Mouse (Mus musculus): ENCODE data around the gene Dbi. TPM values are rescaled to one million over a fixed set of nuclear protein-coding genes. Genes with fewer than 3 reads are reported as not detected.

The Dbi gene
- polyA plus RNA-seq, 1 experiment, result 698 TPM

- H3K36me3 ChIP-seq (ENCODE audit: control insufficient read depth, insufficient read depth), result no peaks in the 10 kb centered on the region
- H3K27me3 ChIP-seq (ENCODE audit: control insufficient read depth, insufficient read depth, insufficient read length), result no peaks in the 10 kb centered on the region
- H3K4me2 ChIP-seq (ENCODE audit: low read depth), result no peak overlapping the region
- TF ChIP-seq POLR2A (IDR thresholded peaks at IDR 0.05; ENCODE audit: insufficient read length, low read depth) (no peak), TCF3 (IDR thresholded peaks at IDR 0.05; ENCODE audit: insufficient read length, low read depth) (no peak), MYOD1 (IDR thresholded peaks at IDR 0.05; ENCODE audit: control insufficient read depth in 1 of 3, insufficient read length in 2 of 3, low read depth in 2 of 3) (no peak), MYOG (IDR thresholded peaks at IDR 0.05; ENCODE audit: control insufficient read depth in 1 of 3, insufficient read depth in 1 of 3, insufficient read length in 2 of 3, low read depth in 2 of 3) (no peak), E2F4 (IDR thresholded peaks at IDR 0.05; ENCODE audit: insufficient read depth) (no peak)
- H3K79me2 ChIP-seq (ENCODE audit: control insufficient read depth, insufficient read depth), result no peaks in the 10 kb centered on the region
- no peak overlapping the region for H3K4me3 ChIP-seq
- no peak overlapping the region for H3ac ChIP-seq (ENCODE audit: control insufficient read depth, insufficient read length)
Measured at GRCm38 (mm10) chr1:120085696-120086095, 35.2 kb downstream of the Dbi start.

GRCm38 (mm10) chr1:120083921-120084517 lies 36.9 kb downstream of the Dbi start:
- Histone ChIP-seq H3K4me3 (no peak overlapping the region), H3ac (ENCODE audit: control insufficient read depth, insufficient read length) (no peak overlapping the region), H3K79me2 (ENCODE audit: control insufficient read depth, insufficient read depth) (no peaks in the 10 kb centered on the region), H3K4me2 (ENCODE audit: low read depth) (peak overlapping the region; percentile 43), H3K27me3 (ENCODE audit: control insufficient read depth, insufficient read depth, insufficient read length) (no peaks in the 10 kb centered on the region), H3K36me3 (ENCODE audit: control insufficient read depth, insufficient read depth) (no peaks in the 10 kb centered on the region)
- no peak for TF ChIP-seq POLR2AphosphoS2 (IDR thresholded peaks at IDR 0.05; ENCODE audit: insufficient read length, low read depth)
- TF ChIP-seq TCF3 (IDR thresholded peaks at IDR 0.05; ENCODE audit: insufficient read length, low read depth), result no peak

DNA sequence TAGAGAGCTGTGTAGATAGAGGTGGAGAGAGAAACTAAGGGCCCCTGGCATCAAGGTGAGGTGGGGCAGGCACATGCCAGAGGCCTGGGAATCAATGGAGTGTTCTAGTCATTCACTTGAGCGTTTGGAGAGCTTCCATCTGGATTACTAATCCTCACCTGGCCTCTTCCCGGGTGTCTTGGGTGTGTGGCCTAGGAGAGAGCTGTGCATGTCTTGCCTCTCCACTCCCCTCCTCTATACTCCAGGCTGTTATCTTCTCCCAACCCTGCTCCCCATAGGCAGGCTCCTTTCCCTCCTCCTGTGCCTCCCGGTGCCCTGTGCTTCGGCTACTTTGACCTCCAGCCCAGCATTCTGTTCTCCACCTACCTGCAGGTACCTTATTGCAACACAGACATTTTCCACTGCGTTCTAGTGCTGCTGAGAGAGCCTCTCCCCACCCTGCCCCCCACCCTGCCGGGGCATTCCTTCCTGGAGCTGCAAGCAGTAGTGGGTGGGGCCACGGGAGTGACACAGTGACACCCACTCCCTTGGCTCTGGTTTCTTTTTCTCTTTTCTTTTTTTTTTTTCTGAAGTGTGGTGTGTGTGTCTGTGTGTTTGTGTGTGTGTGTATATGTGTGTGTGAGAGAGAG lies 37.8 kb downstream of the Dbi start:
- H3K4me2 ChIP-seq (ENCODE audit: low read depth), result peak overlapping the region; percentile 43
- H3ac ChIP-seq (ENCODE audit: control insufficient read depth, insufficient read length), result no peak overlapping the region
- H3K27me3 ChIP-seq (ENCODE audit: control insufficient read depth, insufficient read depth, insufficient read length), result no peaks in the 10 kb centered on the region
- H3K36me3 ChIP-seq (ENCODE audit: control insufficient read depth, insufficient read depth), result no peaks in the 10 kb centered on the region
- H3K79me2 ChIP-seq (ENCODE audit: control insufficient read depth, insufficient read depth), result no peaks in the 10 kb centered on the region
- H3K4me3 ChIP-seq, result no peak overlapping the region
- TF ChIP-seq USF1 (IDR thresholded peaks at IDR 0.05; ENCODE audit: low read depth), result no peak

GRCm38 (mm10) chr1:120080632-120081031 lies 40.2 kb downstream of the Dbi start:
- no peaks in the 10 kb centered on the region for H3K36me3 ChIP-seq (ENCODE audit: control insufficient read depth, insufficient read depth)
- H3K4me2 ChIP-seq (ENCODE audit: low read depth), result no peak overlapping the region
- TF ChIP-seq MYOD1 (IDR thresholded peaks at IDR 0.05; ENCODE audit: control insufficient read depth in 1 of 3, insufficient read length in 2 of 3, low read depth in 2 of 3), result peak; percentile 61 to 79 (median 77)
- TF ChIP-seq TCF12 (IDR thresholded peaks at IDR 0.05; ENCODE audit: insufficient read depth, poor library complexity, severe bottlenecking), result no peak
- no peaks in the 10 kb centered on the region for H3K27me3 ChIP-seq (ENCODE audit: control insufficient read depth, insufficient read depth, insufficient read length)
- no peak overlapping the region for H3ac ChIP-seq (ENCODE audit: control insufficient read depth, insufficient read length)
- no peak overlapping the region for H3K4me3 ChIP-seq
- no peaks in the 10 kb centered on the region for H3K79me2 ChIP-seq (ENCODE audit: control insufficient read depth, insufficient read depth)

DNA sequence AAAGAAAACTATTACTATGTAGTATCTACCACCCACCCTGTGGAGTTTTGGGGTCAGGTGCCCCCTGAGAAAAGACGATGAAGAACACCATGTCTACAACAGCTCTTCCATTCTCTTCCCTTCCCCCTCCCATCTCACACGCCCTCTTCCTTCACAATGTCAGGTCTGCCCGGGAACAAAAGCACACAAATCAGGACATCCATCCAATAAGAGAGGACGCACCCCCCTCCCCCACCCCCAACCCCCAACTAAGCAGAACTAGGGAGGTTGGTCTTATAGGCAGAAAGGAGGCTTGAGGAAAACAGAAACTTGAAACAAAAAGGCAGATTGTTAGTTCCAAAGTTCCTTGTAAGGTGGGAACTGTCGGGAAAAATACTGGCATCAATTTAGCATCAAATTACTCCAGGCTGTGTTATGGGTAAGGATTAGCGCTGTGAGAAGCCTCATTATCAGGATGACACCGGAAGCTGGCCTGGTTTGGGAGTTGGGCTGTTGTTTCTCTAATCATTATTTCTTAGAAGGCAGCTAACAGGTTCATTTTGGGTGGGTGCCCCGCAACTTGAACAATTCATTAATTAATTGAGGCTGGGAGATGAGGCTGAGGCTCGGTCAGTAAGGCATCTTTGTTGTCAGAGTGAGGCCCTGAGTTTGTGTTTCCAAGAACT lies 43.0 kb downstream of the Dbi start:
- no peak overlapping the region for H3K4me2 ChIP-seq (ENCODE audit: low read depth)
- no peaks in the 10 kb centered on the region for H3K27me3 ChIP-seq (ENCODE audit: control insufficient read depth, insufficient read depth, insufficient read length)
- H3K79me2 ChIP-seq (ENCODE audit: control insufficient read depth, insufficient read depth), result no peaks in the 10 kb centered on the region
- no peaks in the 10 kb centered on the region for H3K36me3 ChIP-seq (ENCODE audit: control insufficient read depth, insufficient read depth)
- H3K4me3 ChIP-seq, result no peak overlapping the region
- no peak for TF ChIP-seq USF1 (IDR thresholded peaks at IDR 0.05; ENCODE audit: low read depth)
- no peak for TF ChIP-seq CEBPB (IDR thresholded peaks at IDR 0.05; ENCODE audit: insufficient read depth, poor library complexity, severe bottlenecking)
- TF ChIP-seq POLR2AphosphoS2 (IDR thresholded peaks at IDR 0.05; ENCODE audit: insufficient read length, low read depth), result no peak
- TF ChIP-seq SRF (IDR thresholded peaks at IDR 0.05; ENCODE audit: control insufficient read depth, insufficient read length, low read depth), result no peak
- no peak for TF ChIP-seq TCF12 (IDR thresholded peaks at IDR 0.05; ENCODE audit: insufficient read depth, poor library complexity, severe bottlenecking)
- TF ChIP-seq TCF3 (IDR thresholded peaks at IDR 0.05; ENCODE audit: insufficient read length, low read depth), result no peak
- no peak for TF ChIP-seq POLR2A (IDR thresholded peaks at IDR 0.05; ENCODE audit: insufficient read length, low read depth)
- TF ChIP-seq MYOG (IDR thresholded peaks at IDR 0.05; ENCODE audit: control insufficient read depth in 1 of 3, insufficient read depth in 1 of 3, insufficient read length in 2 of 3, low read depth in 2 of 3), result no peak
- TF ChIP-seq E2F4 (IDR thresholded peaks at IDR 0.05; ENCODE audit: insufficient read depth), result no peak
- TF ChIP-seq MYOD1 (IDR thresholded peaks at IDR 0.05; ENCODE audit: control insufficient read depth in 1 of 3, insufficient read length in 2 of 3, low read depth in 2 of 3), result no peak
- no peak for TF ChIP-seq MAX (IDR thresholded peaks at IDR 0.05; ENCODE audit: low read depth)
- no peak for TF ChIP-seq REST (IDR thresholded peaks at IDR 0.05; ENCODE audit: insufficient read depth, insufficient read length)
- no peak overlapping the region for H3ac ChIP-seq (ENCODE audit: control insufficient read depth, insufficient read length)

All from myocyte (in vitro differentiated cells).